Mouse (Mus musculus): ENCODE results near the gene Matn4. TPM values are rescaled to one million over a fixed set of nuclear protein-coding genes. Genes with fewer than 3 reads are reported as not detected.

Gene Matn4
- total and polyA plus RNA-seq, 2 experiments from 2014 or later = 1.9 TPM

- no peak for ATAC-seq (ENCODE audit: low FRiP score)
- no peak for TF ChIP-seq CTCF (IDR thresholded peaks at IDR 0.05)
- Histone ChIP-seq H3K4me1 (ENCODE audit: insufficient read depth, low read length) (no peaks in the 10 kb centered on the region), H3K27me3 (ENCODE audit: insufficient read depth, low read length) (no peaks in the 10 kb centered on the region), H3K4me2 (ENCODE audit: low read depth, low read length, poor library complexity, severe bottlenecking) (no peak overlapping the region), H3K27ac (ENCODE audit: low read depth, low read length) (no peak overlapping the region), H3K36me3 (ENCODE audit: insufficient read depth, low read length) (no peaks in the 10 kb centered on the region), H3K4me3 (ENCODE audit: low read depth, low read length) (no peak overlapping the region), H3K9me3 (ENCODE audit: low read length) (no peaks in the 10 kb centered on the region), H3K9ac (replicated peaks; ENCODE audit: low read length, poor library complexity, severe bottlenecking) (no peak overlapping the region)
- DNase-seq (ENCODE audit: low spot score) = no peak
- 67% methylated on average over 3 of the region's 3 CpGs for WGBS
Observed at GRCm38 (mm10) chr2:164366947-164367346, 38.0 kb downstream of the Matn4 start.

GRCm38 (mm10) chr2:164360974-164361657, 43.8 kb downstream of the Matn4 start:
- Histone ChIP-seq H3K4me2 (ENCODE audit: low read depth, low read length, poor library complexity, severe bottlenecking) (no peak overlapping the region), H3K4me3 (ENCODE audit: low read depth, low read length) (no peak overlapping the region), H3K36me3 (ENCODE audit: insufficient read depth, low read length) (no peaks in the 10 kb centered on the region), H3K27me3 (ENCODE audit: insufficient read depth, low read length) (no peaks in the 10 kb centered on the region), H3K9ac (replicated peaks; ENCODE audit: low read length, poor library complexity, severe bottlenecking) (no peak overlapping the region), H3K9me3 (ENCODE audit: low read length) (no peaks in the 10 kb centered on the region), H3K27ac (ENCODE audit: low read depth, low read length) (no peak overlapping the region), H3K4me1 (ENCODE audit: insufficient read depth, low read length) (no peaks in the 10 kb centered on the region)
- TF ChIP-seq CTCF (IDR thresholded peaks at IDR 0.05) = no peak
- ATAC-seq (ENCODE audit: low FRiP score) = no peak
- 35% methylated on average over 13 of the region's 13 CpGs for WGBS
- no peak for DNase-seq (ENCODE audit: low spot score)

GRCm38 (mm10) chr2:164359668-164360067, 45.3 kb downstream of the Matn4 start:
- Histone ChIP-seq H3K4me3 (ENCODE audit: low read depth, low read length) (no peak overlapping the region), H3K9ac (replicated peaks; ENCODE audit: low read length, poor library complexity, severe bottlenecking) (no peak overlapping the region), H3K9me3 (ENCODE audit: low read length) (no peaks in the 10 kb centered on the region), H3K36me3 (ENCODE audit: insufficient read depth, low read length) (no peaks in the 10 kb centered on the region), H3K27ac (ENCODE audit: low read depth, low read length) (no peak overlapping the region), H3K27me3 (ENCODE audit: insufficient read depth, low read length) (no peaks in the 10 kb centered on the region), H3K4me2 (ENCODE audit: low read depth, low read length, poor library complexity, severe bottlenecking) (no peak overlapping the region), H3K4me1 (ENCODE audit: insufficient read depth, low read length) (no peaks in the 10 kb centered on the region)
- TF ChIP-seq CTCF (IDR thresholded peaks at IDR 0.05) = no peak
- ATAC-seq (ENCODE audit: low FRiP score) = no peak
- DNase-seq (ENCODE audit: low spot score) = no peak
- WGBS = 76% methylated on average over 5 of the region's 5 CpGs

GRCm38 (mm10) chr2:164359031-164359430, 45.9 kb downstream of the Matn4 start:
- H3K4me2 ChIP-seq (ENCODE audit: low read depth, low read length, poor library complexity, severe bottlenecking) = no peak overlapping the region
- H3K4me3 ChIP-seq (ENCODE audit: low read depth, low read length) = no peak overlapping the region
- H3K27me3 ChIP-seq (ENCODE audit: insufficient read depth, low read length) = no peaks in the 10 kb centered on the region
- DNase-seq (ENCODE audit: low spot score) (no peak), ATAC-seq (ENCODE audit: low FRiP score) (no peak)
- TF ChIP-seq CTCF (IDR thresholded peaks at IDR 0.05) = no peak
- 87% methylated on average over 5 of the region's 5 CpGs for WGBS
- H3K9me3 ChIP-seq (ENCODE audit: low read length) = no peaks in the 10 kb centered on the region
- H3K9ac ChIP-seq (replicated peaks; ENCODE audit: low read length, poor library complexity, severe bottlenecking) = no peak overlapping the region
- no peaks in the 10 kb centered on the region for H3K4me1 ChIP-seq (ENCODE audit: insufficient read depth, low read length)
- H3K27ac ChIP-seq (ENCODE audit: low read depth, low read length) = no peak overlapping the region
- H3K36me3 ChIP-seq (ENCODE audit: insufficient read depth, low read length) = no peaks in the 10 kb centered on the region

- no peaks in the 10 kb centered on the region for H3K36me3 ChIP-seq (ENCODE audit: insufficient read depth, low read length)
- WGBS = 85% methylated on average over 3 of the region's 3 CpGs
- H3K27me3 ChIP-seq (ENCODE audit: insufficient read depth, low read length) = no peaks in the 10 kb centered on the region
- H3K9me3 ChIP-seq (ENCODE audit: low read length) = no peaks in the 10 kb centered on the region
- ATAC-seq (ENCODE audit: low FRiP score) = no peak
- H3K27ac ChIP-seq (ENCODE audit: low read depth, low read length) = no peak overlapping the region
- no peak overlapping the region for H3K9ac ChIP-seq (replicated peaks; ENCODE audit: low read length, poor library complexity, severe bottlenecking)
- peak; percentile 30 for TF ChIP-seq CTCF (IDR thresholded peaks at IDR 0.05)
- H3K4me1 ChIP-seq (ENCODE audit: insufficient read depth, low read length) = no peaks in the 10 kb centered on the region
- no peak overlapping the region for H3K4me3 ChIP-seq (ENCODE audit: low read depth, low read length)
- no peak for DNase-seq (ENCODE audit: low spot score)
- H3K4me2 ChIP-seq (ENCODE audit: low read depth, low read length, poor library complexity, severe bottlenecking) = no peak overlapping the region
Observed at GRCm38 (mm10) chr2:164358373-164358772, 46.6 kb downstream of the Matn4 start.

- Histone ChIP-seq H3K27ac (ENCODE audit: low read depth, low read length) (no peak overlapping the region), H3K4me3 (ENCODE audit: low read depth, low read length) (no peak overlapping the region), H3K27me3 (ENCODE audit: insufficient read depth, low read length) (no peaks in the 10 kb centered on the region), H3K36me3 (ENCODE audit: insufficient read depth, low read length) (no peaks in the 10 kb centered on the region), H3K4me1 (ENCODE audit: insufficient read depth, low read length) (no peaks in the 10 kb centered on the region), H3K9me3 (ENCODE audit: low read length) (no peaks in the 10 kb centered on the region), H3K9ac (replicated peaks; ENCODE audit: low read length, poor library complexity, severe bottlenecking) (no peak overlapping the region), H3K4me2 (ENCODE audit: low read depth, low read length, poor library complexity, severe bottlenecking) (no peak overlapping the region)
- no peak for DNase-seq (ENCODE audit: low spot score)
- TF ChIP-seq CTCF (IDR thresholded peaks at IDR 0.05) = no peak
- no peak for ATAC-seq (ENCODE audit: low FRiP score)
- 75% methylated on average over 11 of the region's 11 CpGs for WGBS
Observed at GRCm38 (mm10) chr2:164356177-164356967, 48.6 kb downstream of the Matn4 start.

All from midbrain, postnatal 0 days (tissue).